Mouse (Mus musculus): ENCODE measurements around the gene Gltpd2.

- TF ChIP-seq TCF12 (IDR thresholded peaks at IDR 0.05; ENCODE audit: low read depth, low read length) (no peak), GATA1 (IDR thresholded peaks at IDR 0.05; ENCODE audit: low read depth, low read length) (no peak), USF1 (IDR thresholded peaks at IDR 0.05; ENCODE audit: low read depth, low read length) (no peak), CTCF (IDR thresholded peaks at IDR 0.05 in 2 of 3, conservative IDR thresholded peaks at IDR 0.05 in 1 of 3; ENCODE audit: control insufficient read depth in 1 of 3, insufficient read depth in 1 of 3, low read depth in 2 of 3, low read length in 3 of 3, poor library complexity in 1 of 3, severe bottlenecking in 1 of 3) (no peak; a peak in 1 of 6 replicates), POLR2AphosphoS5 (IDR thresholded peaks at IDR 0.05; ENCODE audit: borderline replicate concordance, low read depth, low read length) (no peak), POLR2A (IDR thresholded peaks at IDR 0.05; ENCODE audit: control insufficient read depth in 1 of 2, insufficient read depth in 1 of 2, low read depth in 1 of 2, low read length in 2 of 2, poor library complexity in 1 of 2) (no peak), ZMIZ1 (IDR thresholded peaks at IDR 0.05; ENCODE audit: low read depth, low read length) (no peak), RAD21 (IDR thresholded peaks at IDR 0.05; ENCODE audit: low read depth, low read length) (no peak), ZC3H11A (IDR thresholded peaks at IDR 0.05; ENCODE audit: low read depth, low read length) (no peak), UBTF (IDR thresholded peaks at IDR 0.05; ENCODE audit: borderline replicate concordance, insufficient read depth, low read depth, low read length) (no peak), HCFC1 (IDR thresholded peaks at IDR 0.05; ENCODE audit: low read depth, low read length) (no peak), ZKSCAN1 (IDR thresholded peaks at IDR 0.05; ENCODE audit: low read depth, low read length) (no peak)
Observed at GRCm38 (mm10) chr11:70525726-70526125, 6.7 kb downstream of the Gltpd2 start.

Data from MEL (cell line).